Mouse (Mus musculus) lung, postnatal 0 days (tissue): ENCODE results near the gene Plekhs1.
"Not testable (repeated sequence)": the region's sequence is repeated elsewhere in the genome, so short reads cannot be mapped to it uniquely, and the experiment has no call there.

Experiments used
- CTCF ChIP-seq: IDR thresholded peaks from 2 replicates; pipeline ENCODE4 v1.5.1; 2016; ENCODE audit warnings: antibody characterized with exemption, mild to moderate bottlenecking
- EP300 ChIP-seq: IDR thresholded peaks from 2 replicates; pipeline ENCODE4 v1.6.1; 2016; ENCODE audit warnings: antibody characterized with exemption, mild to moderate bottlenecking, control low read depth

DNA sequence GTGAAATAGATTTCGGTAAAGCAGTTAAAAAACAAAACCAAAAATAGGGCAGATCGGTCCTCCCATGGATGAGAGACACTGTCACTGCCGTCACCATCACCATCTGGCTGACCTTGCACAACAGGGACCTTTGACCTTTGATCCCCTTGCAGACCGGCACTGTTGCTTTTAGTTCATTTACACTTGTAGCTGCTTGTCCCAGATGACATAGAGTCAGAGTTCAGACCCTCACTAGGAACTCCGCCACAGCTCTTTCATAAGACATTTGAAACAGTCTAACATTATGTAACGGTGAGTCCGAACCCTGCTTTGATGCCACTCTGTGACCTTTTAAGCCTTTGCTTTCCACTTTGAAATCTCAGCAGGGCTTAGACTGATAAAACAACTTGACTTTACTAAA, 58.0 kb downstream of the Plekhs1 start:
- TF ChIP-seq CTCF, EP300: not testable (repeated sequence)
